Mouse (Mus musculus) G1E (cell line): ENCODE measurements at regions not wholly inside any gene's neighbourhood (a gene's known extent, or its start where the extent isn't known, plus 50 kb on each side); places are given as distances from the start of the nearest gene placed in this dataset.

ENCODE experiments used
- CTCF ChIP-seq: IDR thresholded peaks from 2 replicates; pipeline ENCODE4 v1.5.1; 2012; ENCODE audit warnings: low read depth, low read length, inconsistent platforms, mixed read lengths
- GATA1 ChIP-seq: IDR thresholded peaks from 2 replicates; pipeline ENCODE4 v1.6.1; 2012; ENCODE audit warnings: borderline replicate concordance, low read length, inconsistent platforms, mixed read lengths

GRCm38 (mm10) chr2:39420696-39421095, 194.4 kb upstream of the Ppp6c start:
- TF ChIP-seq GATA1: no peak
- no peak for TF ChIP-seq CTCF
